Mouse (Mus musculus) liver, embryonic 14.5 days (tissue): ENCODE measurements around the gene Trim2.

Experiments used
- CTCF ChIP-seq: IDR thresholded peaks from 2 replicates; pipeline ENCODE4 v1.5.1; 2016; ENCODE audit warnings: antibody characterized with exemption, low read depth, control low read depth
- EP300 ChIP-seq: IDR thresholded peaks from 2 replicates; pipeline ENCODE4 v1.6.1; 2016; ENCODE audit warnings: antibody characterized with exemption, low read depth

GRCm38 (mm10) chr3:84336342-84336741 is 29.7 kb upstream of the Trim2 start:
- no peak for TF ChIP-seq CTCF
- TF ChIP-seq EP300, result no peak
